Mouse (Mus musculus) embryonic facial prominence, embryonic 12.5 days (tissue): ENCODE measurements at regions not wholly inside any gene's neighbourhood (a gene's known extent, or its start where the extent isn't known, plus 50 kb on each side); places are given as distances from the start of the nearest gene placed in this dataset.

Source experiments
- ATAC-seq: fragments of 200-750 bp; cut with Nextera tagmentation; 2 replicates; pipeline ENCODE4 v1.8.0; 2017; ENCODE audit not compliant: insufficient number of reproducible peaks, insufficient read depth, low FRiP score, low TSS enrichment
- H3K27ac ChIP-seq: fragments of 300-500 bp; sonication (generic); 2 replicates; pipeline ENCODE4 v1.5.1; 2016; ENCODE audit warnings: mild to moderate bottlenecking
- H3K27me3 ChIP-seq: fragments of 300-500 bp; sonication (generic); 2 replicates; pipeline ENCODE4 v1.6.1; 2016; ENCODE audit warnings: mild to moderate bottlenecking, moderate library complexity
- H3K36me3 ChIP-seq: fragments of 300-500 bp; sonication (generic); 2 replicates; pipeline ENCODE4 v1.6.1; 2016; ENCODE audit warnings: mild to moderate bottlenecking
- H3K4me1 ChIP-seq: fragments of 300-500 bp; sonication (generic); 2 replicates; pipeline ENCODE4 v1.6.1; 2016
- H3K4me2 ChIP-seq: fragments of 300-500 bp; sonication (generic); replicated peaks from 2 replicates; pipeline ENCODE4 v1.6.1; 2016; ENCODE audit warnings: mild to moderate bottlenecking, moderate library complexity
- H3K4me3 ChIP-seq: fragments of 300-500 bp; sonication (generic); 2 replicates; pipeline ENCODE4 v1.5.1; 2016; ENCODE audit warnings: mild to moderate bottlenecking
- H3K9ac ChIP-seq: fragments of 300-500 bp; sonication (generic); 2 replicates; pipeline ENCODE4 v1.6.1; 2016; ENCODE audit warnings: mild to moderate bottlenecking, moderate library complexity
- H3K9me3 ChIP-seq: fragments of 300-500 bp; sonication (generic); 2 replicates; pipeline ENCODE4 v1.6.1; 2016; ENCODE audit warnings: mild to moderate bottlenecking, moderate library complexity
- WGBS: fragments of 180-500 bp; shearing (Covaris S2); methylation state at CpG from one replicate; pipeline ENCODE4 v1.1.7; 2016; 5-methylcytosine and 5-hydroxymethylcytosine counted together

- no peaks in the 10 kb centered on the region for H3K9me3 ChIP-seq
- 0 out of 2 replicates have a peak, but pooled peaks cover 6% of the 10 kb centered on the region for H3K27me3 ChIP-seq
- no peak overlapping the region for H3K4me2 ChIP-seq
- no peaks in the 10 kb centered on the region for H3K36me3 ChIP-seq
- H3K27ac ChIP-seq: no peak overlapping the region
- ATAC-seq: no peak
- H3K4me3 ChIP-seq: no peak overlapping the region
- peaks cover 3% of the 10 kb centered on the region; the same call in 1 of the 2 replicates for H3K4me1 ChIP-seq
- H3K9ac ChIP-seq: no peak overlapping the region
- WGBS: 29% methylated on average over 5 of the region's 5 CpGs
Measured at GRCm38 (mm10) chr4:8417821-8418220, 179.0 kb upstream of the Car8 start.

GRCm38 (mm10) chr4:8413307-8413706 is 174.5 kb upstream of the Car8 start:
- no peak for ATAC-seq
- no peaks in the 10 kb centered on the region for H3K4me1 ChIP-seq

GRCm38 (mm10) chr4:8400069-8400468 is 161.2 kb upstream of the Car8 start:
- no peak overlapping the region for H3K9ac ChIP-seq
- no peak overlapping the region for H3K4me2 ChIP-seq
- no peak overlapping the region for H3K4me3 ChIP-seq
- ATAC-seq: no peak
- no peak overlapping the region for H3K27ac ChIP-seq
- H3K27me3 ChIP-seq: no peaks in the 10 kb centered on the region
- no peaks in the 10 kb centered on the region for H3K9me3 ChIP-seq
- 85% methylated on average over 2 of the region's 2 CpGs for WGBS
- no peaks in the 10 kb centered on the region for H3K4me1 ChIP-seq
- H3K36me3 ChIP-seq: no peaks in the 10 kb centered on the region

More at GRCm38 (mm10) chr4:8413307-8413706, 174.5 kb upstream of the Car8 start:
- H3K9me3 ChIP-seq: no peaks in the 10 kb centered on the region
- H3K9ac ChIP-seq: no peak overlapping the region
- H3K27me3 ChIP-seq: no peaks in the 10 kb centered on the region
- H3K4me3 ChIP-seq: no peak overlapping the region
- H3K27ac ChIP-seq: no peak overlapping the region
- H3K4me2 ChIP-seq: no peak overlapping the region
- no peaks in the 10 kb centered on the region for H3K36me3 ChIP-seq

GRCm38 (mm10) chr4:8399430-8399829 is 160.6 kb upstream of the Car8 start:
- ATAC-seq: no peak
- Histone ChIP-seq H3K4me3 (no peak overlapping the region), H3K9me3 (no peaks in the 10 kb centered on the region), H3K27ac (no peak overlapping the region), H3K4me1 (no peaks in the 10 kb centered on the region), H3K27me3 (no peaks in the 10 kb centered on the region), H3K4me2 (no peak overlapping the region), H3K36me3 (no peaks in the 10 kb centered on the region), H3K9ac (no peak overlapping the region)
- WGBS: 59% methylated on average over 1 of the region's 1 CpGs

GRCm38 (mm10) chr4:8398969-8399368 is 160.1 kb upstream of the Car8 start:
- Histone ChIP-seq H3K27ac (no peak overlapping the region), H3K9ac (no peak overlapping the region), H3K4me3 (no peak overlapping the region), H3K4me2 (no peak overlapping the region), H3K27me3 (no peaks in the 10 kb centered on the region), H3K36me3 (no peaks in the 10 kb centered on the region), H3K9me3 (no peaks in the 10 kb centered on the region), H3K4me1 (no peaks in the 10 kb centered on the region)
- no peak for ATAC-seq
- WGBS: 87% methylated on average over 4 of the region's 4 CpGs

- H3K9ac ChIP-seq: no peak overlapping the region
- H3K27me3 ChIP-seq: 0 out of 2 replicates have a peak, but pooled peaks cover 3% of the 10 kb centered on the region
- H3K4me2 ChIP-seq: no peak overlapping the region
- ATAC-seq: no peak
- no peaks in the 10 kb centered on the region for H3K36me3 ChIP-seq
- no peaks in the 10 kb centered on the region for H3K9me3 ChIP-seq
- H3K4me1 ChIP-seq: no peaks in the 10 kb centered on the region
- 92% methylated on average over 11 of the region's 11 CpGs for WGBS
- H3K27ac ChIP-seq: no peak overlapping the region
- H3K4me3 ChIP-seq: no peak overlapping the region
Measured at GRCm38 (mm10) chr4:8383162-8383561, 144.3 kb upstream of the Car8 start.

- H3K27me3 ChIP-seq: 0 out of 2 replicates have a peak, but pooled peaks cover 3% of the 10 kb centered on the region
- no peak overlapping the region for H3K4me3 ChIP-seq
- no peak for ATAC-seq
- no peak overlapping the region for H3K4me2 ChIP-seq
- H3K4me1 ChIP-seq: no peaks in the 10 kb centered on the region
- no peak overlapping the region for H3K9ac ChIP-seq
- H3K27ac ChIP-seq: no peak overlapping the region
- WGBS: 33% methylated on average over 3 of the region's 3 CpGs
- no peaks in the 10 kb centered on the region for H3K9me3 ChIP-seq
- H3K36me3 ChIP-seq: no peaks in the 10 kb centered on the region
Measured at GRCm38 (mm10) chr4:8382125-8382417, 143.2 kb upstream of the Car8 start.

- Histone ChIP-seq H3K4me1 (no peaks in the 10 kb centered on the region), H3K36me3 (no peaks in the 10 kb centered on the region), H3K4me3 (no peak overlapping the region), H3K9ac (no peak overlapping the region), H3K27me3 (0 out of 2 replicates have a peak, but pooled peaks cover 3% of the 10 kb centered on the region), H3K4me2 (no peak overlapping the region), H3K9me3 (no peaks in the 10 kb centered on the region), H3K27ac (no peak overlapping the region)
- 21% methylated on average over 13 of the region's 13 CpGs for WGBS
- no peak for ATAC-seq
Measured at GRCm38 (mm10) chr4:8381408-8382124, 142.7 kb upstream of the Car8 start.

GRCm38 (mm10) chr4:8380711-8381338 is 142.0 kb upstream of the Car8 start:
- ATAC-seq: peak; percentile 69; the same call in 1 of the 2 replicates
- H3K4me2 ChIP-seq: no peak overlapping the region
- no peak overlapping the region for H3K9ac ChIP-seq
- 55% methylated on average over 5 of the region's 5 CpGs for WGBS
- no peaks in the 10 kb centered on the region for H3K9me3 ChIP-seq
- 0 out of 2 replicates have a peak, but pooled peaks cover 3% of the 10 kb centered on the region for H3K27me3 ChIP-seq
- H3K36me3 ChIP-seq: no peaks in the 10 kb centered on the region
- no peak overlapping the region for H3K27ac ChIP-seq
- no peaks in the 10 kb centered on the region for H3K4me1 ChIP-seq
- no peak overlapping the region for H3K4me3 ChIP-seq

- no peak overlapping the region for H3K9ac ChIP-seq
- no peaks in the 10 kb centered on the region for H3K27me3 ChIP-seq
- no peaks in the 10 kb centered on the region for H3K9me3 ChIP-seq
- no peaks in the 10 kb centered on the region for H3K36me3 ChIP-seq
- no peak overlapping the region for H3K27ac ChIP-seq
- H3K4me1 ChIP-seq: no peaks in the 10 kb centered on the region
- H3K4me3 ChIP-seq: no peak overlapping the region
- ATAC-seq: peak; percentile 35; the same call in 1 of the 2 replicates
- no peak overlapping the region for H3K4me2 ChIP-seq
- 49% methylated on average over 6 of the region's 6 CpGs for WGBS
Measured at GRCm38 (mm10) chr4:8374737-8375489, 136.1 kb upstream of the Car8 start.

GRCm38 (mm10) chr4:8374061-8374460 is 135.2 kb upstream of the Car8 start:
- ATAC-seq: no peak
- Histone ChIP-seq H3K4me1 (no peaks in the 10 kb centered on the region), H3K9ac (no peak overlapping the region), H3K36me3 (no peaks in the 10 kb centered on the region), H3K27me3 (no peaks in the 10 kb centered on the region), H3K4me3 (no peak overlapping the region), H3K4me2 (no peak overlapping the region), H3K9me3 (no peaks in the 10 kb centered on the region), H3K27ac (no peak overlapping the region)
- 77% methylated on average over 3 of the region's 3 CpGs for WGBS

GRCm38 (mm10) chr4:8372069-8372468 is 133.2 kb upstream of the Car8 start:
- 72% methylated on average over 3 of the region's 3 CpGs for whole genome bisulfite sequencing
- Histone ChIP-seq H3K4me1 (no peaks in the 10 kb centered on the region), H3K9me3 (no peaks in the 10 kb centered on the region), H3K4me3 (no peak overlapping the region), H3K27me3 (no peaks in the 10 kb centered on the region), H3K36me3 (no peaks in the 10 kb centered on the region), H3K4me2 (no peak overlapping the region), H3K27ac (no peak overlapping the region), H3K9ac (no peak overlapping the region)
- ATAC-seq: no peak
